Mouse (Mus musculus) lung, postnatal 0 days (tissue): ENCODE data around the gene Ube3b.

Experiments
- CTCF ChIP-seq: IDR thresholded peaks from 2 replicates; pipeline ENCODE4 v1.5.1; 2016; ENCODE audit warnings: antibody characterized with exemption, mild to moderate bottlenecking
- EP300 ChIP-seq: IDR thresholded peaks from 2 replicates; pipeline ENCODE4 v1.6.1; 2016; ENCODE audit warnings: antibody characterized with exemption, mild to moderate bottlenecking, control low read depth

- TF ChIP-seq CTCF: no peak
- TF ChIP-seq EP300: no peak
Measured at GRCm38 (mm10) chr5:114342996-114343395, 37.4 kb upstream of the Ube3b start.
